Mouse (Mus musculus): Measurements from ENCODE around the gene Atg4b.

GRCm38 (mm10) chr1:93794526-93794925 is 43.2 kb downstream of the Atg4b start:
- no peak for TF ChIP-seq CTCF (IDR thresholded peaks at IDR 0.05; ENCODE audit: low read depth, low read length)
- no peak for TF ChIP-seq GATA1 (IDR thresholded peaks at IDR 0.05; ENCODE audit: borderline replicate concordance, low read length)
- TF ChIP-seq TAL1 (conservative IDR thresholded peaks at IDR 0.05; ENCODE audit: low read depth, low read length), result no peak
- TF ChIP-seq POLR2AphosphoS5 (IDR thresholded peaks at IDR 0.05; ENCODE audit: insufficient replicate concordance, low read depth, low read length), result no peak

Measured in G1E (cell line).